Mouse (Mus musculus) forebrain, postnatal 0 days (tissue): ENCODE data around the gene Calcoco2. TPM values are rescaled to one million over a fixed set of nuclear protein-coding genes. Genes with fewer than 3 reads are reported as not detected.

Experiments used
- ATAC-seq: fragments of 200-750 bp; cut with Nextera tagmentation; 2 replicates; pipeline ENCODE4 v1.8.0; 2017; ENCODE audit warnings: mild to moderate bottlenecking, moderate library complexity
- DNase-seq: peaks from one replicate; pipeline ENCODE4 v3.0.0-alpha.2; 2015
- H3K27ac ChIP-seq: fragments of 300-500 bp; sonication (generic); 2 replicates; pipeline ENCODE4 v1.5.1; 2014; ENCODE audit warnings: low read depth, mild to moderate bottlenecking, antibody characterized with exemption, low read length, moderate library complexity, mixed read lengths
- H3K27me3 ChIP-seq: fragments of 300-500 bp; sonication (generic); 2 replicates; pipeline ENCODE4 v1.6.1; 2014; ENCODE audit warnings: mild to moderate bottlenecking, low read length, mixed read lengths; ENCODE audit not compliant: insufficient read depth
- H3K36me3 ChIP-seq: fragments of 300-500 bp; sonication (generic); 2 replicates; pipeline ENCODE4 v1.6.1; 2014; ENCODE audit warnings: mild to moderate bottlenecking, moderate library complexity; ENCODE audit not compliant: insufficient read depth
- H3K4me1 ChIP-seq: fragments of 300-500 bp; sonication (generic); 2 replicates; pipeline ENCODE4 v1.6.1; 2014; ENCODE audit warnings: antibody characterized with exemption; ENCODE audit not compliant: insufficient read depth
- H3K4me2 ChIP-seq: fragments of 300-500 bp; sonication (generic); 2 replicates; pipeline ENCODE4 v1.6.1; 2014; ENCODE audit warnings: low read depth, mild to moderate bottlenecking, moderate library complexity
- H3K4me3 ChIP-seq: fragments of 300-500 bp; sonication (generic); 2 replicates; pipeline ENCODE4 v1.5.1; 2014; ENCODE audit warnings: low read depth, low read length, mixed read lengths
- H3K9ac ChIP-seq: fragments of 300-500 bp; sonication (generic); 2 replicates; pipeline ENCODE4 v1.6.1; 2014; ENCODE audit warnings: mild to moderate bottlenecking
- H3K9me3 ChIP-seq: fragments of 300-500 bp; sonication (generic); 2 replicates; pipeline ENCODE4 v1.6.1; 2016; ENCODE audit warnings: low read length
- CTCF ChIP-seq: sonication (generic); IDR thresholded peaks from 2 replicates; pipeline ENCODE4 v1.5.1; 2016; ENCODE audit warnings: antibody characterized with exemption, control low read depth, low read depth
- WGBS: fragments of 180-500 bp; shearing (Covaris S2); extraction: QIAGEN DNeasy Blood & Tissue Kit; methylation state at CpG from one replicate; pipeline ENCODE4 v1.1.7; 2014; 5-methylcytosine and 5-hydroxymethylcytosine counted together
- polyA plus RNA-seq: library from polyadenylated mRNA; unstranded; fragments of >200 nt; fragmentation: Nextera tagmentation; extraction: Ambion mirVana; gene quantifications from 2 replicates; pipeline ENCODE4 v1.2.1, GENCODE M21; 2015
- total RNA-seq: library from RNA; depleted of rRNA; stranded (reverse); fragments of >200 nt; gene quantifications from 2 replicates; pipeline ENCODE4 v1.2.3, GENCODE M21; 2014; rRNA removed

The Calcoco2 gene
- total and polyA plus RNA-seq, 2 experiments from 2014 or later: 0.10 TPM; not detected in 1

DNA sequence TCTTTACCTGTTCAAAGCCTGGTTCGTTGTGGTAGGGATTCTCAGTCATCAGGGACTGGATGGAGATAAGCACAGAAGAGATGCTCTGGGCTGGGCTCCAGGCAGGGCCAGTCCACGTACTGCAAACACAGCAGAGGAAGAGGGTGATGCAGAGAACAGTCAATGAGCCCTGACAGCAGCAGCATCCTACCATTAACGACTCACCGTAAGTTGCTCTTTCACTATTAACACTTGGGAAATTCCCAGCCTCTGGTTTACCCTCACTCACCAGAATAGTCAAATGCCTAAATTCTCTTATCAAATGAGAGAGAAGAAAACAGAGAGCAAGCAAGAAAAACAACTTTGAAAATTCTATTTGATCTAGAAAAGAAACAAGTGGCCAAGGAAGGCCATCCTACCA lies 53.5 kb downstream of the Calcoco2 start:
- H3K36me3 ChIP-seq: peaks cover 49% of the 10 kb centered on the region
- H3K27me3 ChIP-seq: no peaks in the 10 kb centered on the region
- H3K9me3 ChIP-seq: no peaks in the 10 kb centered on the region
- no peak overlapping the region for H3K9ac ChIP-seq
- DNase-seq (no peak), ATAC-seq (no peak)
- H3K4me2 ChIP-seq: no peak overlapping the region
- H3K27ac ChIP-seq: no peak overlapping the region
- no peak for TF ChIP-seq CTCF
- 94% methylated on average over 4 of the region's 4 CpGs for WGBS
- no peak overlapping the region for H3K4me3 ChIP-seq
- H3K4me1 ChIP-seq: no peaks in the 10 kb centered on the region

DNA sequence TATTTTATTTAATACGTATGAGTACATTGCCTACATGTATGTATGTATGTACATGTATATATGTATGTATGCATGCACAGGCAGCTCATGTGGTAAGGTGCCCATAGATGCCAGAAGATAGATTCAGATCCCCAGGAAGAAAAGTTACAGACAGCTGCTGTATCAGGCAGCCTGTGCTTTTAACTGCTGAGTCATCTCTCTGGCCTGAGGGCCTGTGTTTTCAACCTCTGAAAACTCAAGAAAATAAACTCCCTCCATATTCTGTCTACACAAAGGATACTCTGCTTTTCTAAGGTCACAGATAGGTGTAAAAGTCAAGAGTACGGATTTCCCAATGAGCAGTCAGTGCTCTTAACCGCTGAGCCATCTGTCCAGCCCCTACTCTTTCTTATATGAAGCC lies 60.9 kb downstream of the Calcoco2 start:
- peaks cover 73% of the 10 kb centered on the region for H3K36me3 ChIP-seq
- no peak for DNase-seq
- H3K9me3 ChIP-seq: no peaks in the 10 kb centered on the region
- H3K27me3 ChIP-seq: no peaks in the 10 kb centered on the region
- TF ChIP-seq CTCF: no peak
- ATAC-seq: no peak
- no peak overlapping the region for H3K27ac ChIP-seq
- H3K4me2 ChIP-seq: no peak overlapping the region
- no peak overlapping the region for H3K4me3 ChIP-seq
- WGBS: 97% methylated on average over 3 of the region's 3 CpGs
- no peak overlapping the region for H3K9ac ChIP-seq
- H3K4me1 ChIP-seq: no peaks in the 10 kb centered on the region

DNA sequence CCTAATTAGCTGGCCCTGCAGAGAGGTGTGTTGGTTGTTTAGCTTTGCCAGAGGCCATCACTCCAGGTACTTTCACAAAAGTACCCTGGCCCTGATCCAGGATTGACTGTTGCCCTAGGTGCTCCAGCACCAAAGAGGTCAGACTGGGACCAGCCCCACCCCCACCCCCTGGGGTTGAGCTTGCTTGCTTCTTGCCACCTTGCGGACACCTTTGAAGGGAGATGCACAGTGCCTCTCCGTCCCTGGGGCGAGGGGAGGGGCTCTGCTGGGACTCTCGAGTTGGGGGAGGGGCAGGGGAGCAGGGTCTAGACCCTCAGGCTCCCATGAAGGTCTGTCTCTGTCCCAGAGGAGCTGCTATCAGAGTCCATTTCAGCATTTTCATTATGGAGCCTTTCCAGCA lies 61.8 kb downstream of the Calcoco2 start:
- TF ChIP-seq CTCF: no peak
- Histone ChIP-seq H3K9ac (no peak overlapping the region), H3K27me3 (no peaks in the 10 kb centered on the region), H3K27ac (no peak overlapping the region), H3K9me3 (no peaks in the 10 kb centered on the region), H3K4me1 (no peaks in the 10 kb centered on the region), H3K4me3 (no peak overlapping the region), H3K36me3 (peaks cover 76% of the 10 kb centered on the region), H3K4me2 (no peak overlapping the region)
- 80% methylated on average over 4 of the region's 4 CpGs for WGBS
- DNase-seq (no peak), ATAC-seq (no peak)

Other genes starting within 250 kb of the Calcoco2 start
- gene B4galnt2, start 197.1 kb downstream of the Calcoco2 start, total RNA-seq: not detected in 2 replicates
- not detected in 2 replicates for gene B4galnt2, start 197.1 kb downstream of the Calcoco2 start, polyA plus RNA-seq
- gene Igf2bp1, start 106.0 kb downstream of the Calcoco2 start, total RNA-seq: 3.0 and 3.3 TPM in 2 replicates
- gene Igf2bp1, start 106.0 kb downstream of the Calcoco2 start, polyA plus RNA-seq: 1.8 and 2.5 TPM in 2 replicates
- gene Gip, start 87.4 kb downstream of the Calcoco2 start, total RNA-seq: not detected in 2 replicates
- gene Gip, start 87.4 kb downstream of the Calcoco2 start, polyA plus RNA-seq: not detected in 2 replicates
- 36.5 and 36.7 TPM in 2 replicates for gene Snf8, start 77.1 kb downstream of the Calcoco2 start, total RNA-seq
- 112 and 120 TPM in 2 replicates for gene Snf8, start 77.1 kb downstream of the Calcoco2 start, polyA plus RNA-seq
- gene Ube2z, start 46.6 kb downstream of the Calcoco2 start, total RNA-seq: 54.9 and 56.2 TPM in 2 replicates
- 29.4 and 35.4 TPM in 2 replicates for gene Ube2z, start 46.6 kb downstream of the Calcoco2 start, polyA plus RNA-seq
- 348 and 355 TPM in 2 replicates for gene Atp5g1, start 36.3 kb downstream of the Calcoco2 start, total RNA-seq
- 925 and 1,026 TPM in 2 replicates for gene Atp5g1, start 36.3 kb downstream of the Calcoco2 start, polyA plus RNA-seq
- 0.43 and 0.54 TPM in 2 replicates for gene Ttll6, start 21.8 kb upstream of the Calcoco2 start, total RNA-seq
- 0.19 and 0.31 TPM in 2 replicates for gene Ttll6, start 21.8 kb upstream of the Calcoco2 start, polyA plus RNA-seq
- gene Hoxb13, start 82.4 kb upstream of the Calcoco2 start, total RNA-seq: not detected in 2 replicates
- not detected in 2 replicates for gene Hoxb13, start 82.4 kb upstream of the Calcoco2 start, polyA plus RNA-seq
- not detected in 2 replicates for gene Hoxb9, start 159.5 kb upstream of the Calcoco2 start, total RNA-seq
- not detected in 2 replicates for gene Hoxb9, start 159.5 kb upstream of the Calcoco2 start, polyA plus RNA-seq
- gene Hoxb8, start 169.9 kb upstream of the Calcoco2 start, total RNA-seq: not detected in 2 replicates
- gene Hoxb8, start 169.9 kb upstream of the Calcoco2 start, polyA plus RNA-seq: not detected in 2 replicates
- gene Hoxb7, start 174.7 kb upstream of the Calcoco2 start, total RNA-seq: not detected in 2 replicates
- gene Hoxb7, start 174.7 kb upstream of the Calcoco2 start, polyA plus RNA-seq: not detected in 2 replicates
- gene Hoxb6, start 180.5 kb upstream of the Calcoco2 start, total RNA-seq: not detected in 2 replicates
- gene Hoxb6, start 180.5 kb upstream of the Calcoco2 start, polyA plus RNA-seq: not detected in 2 replicates
- gene Hoxb5, start 191.4 kb upstream of the Calcoco2 start, total RNA-seq: not detected in 2 replicates
- not detected in 2 replicates for gene Hoxb5, start 191.4 kb upstream of the Calcoco2 start, polyA plus RNA-seq
- gene Hoxb4, start 206.3 kb upstream of the Calcoco2 start, total RNA-seq: not detected in 2 replicates
- not detected in 2 replicates for gene Hoxb4, start 206.3 kb upstream of the Calcoco2 start, polyA plus RNA-seq
- not detected in 2 replicates for gene Hoxb3, start 211.4 kb upstream of the Calcoco2 start, total RNA-seq
- not detected in 2 replicates for gene Hoxb3, start 211.4 kb upstream of the Calcoco2 start, polyA plus RNA-seq
- not detected in 2 replicates for gene Hoxb2, start 238.6 kb upstream of the Calcoco2 start, total RNA-seq
- not detected in 2 replicates for gene Hoxb2, start 238.6 kb upstream of the Calcoco2 start, polyA plus RNA-seq